Mouse (Mus musculus) midbrain, embryonic 15.5 days (tissue): ENCODE measurements around the gene Tpd52l1. TPM values are rescaled to one million over a fixed set of nuclear protein-coding genes. Genes with fewer than 3 reads are reported as not detected.

Experiments
- ATAC-seq: fragments of 200-750 bp; cut with Nextera tagmentation; replicated peaks from 2 replicates; pipeline ENCODE4 v1.8.0; 2017; ENCODE audit warnings: moderate TSS enrichment
- H3K27ac ChIP-seq: fragments of 300-500 bp; sonication (generic); 2 replicates; pipeline ENCODE4 v1.5.1; 2015; ENCODE audit warnings: mild to moderate bottlenecking, inconsistent platforms
- H3K27me3 ChIP-seq: fragments of 300-500 bp; sonication (generic); replicated peaks from 2 replicates; pipeline ENCODE4 v1.6.1; 2015; ENCODE audit warnings: inconsistent platforms
- H3K36me3 ChIP-seq: fragments of 300-500 bp; sonication (generic); replicated peaks from 2 replicates; pipeline ENCODE4 v1.6.1; 2015; ENCODE audit warnings: inconsistent platforms
- H3K4me1 ChIP-seq: fragments of 300-500 bp; sonication (generic); 2 replicates; pipeline ENCODE4 v1.6.1; 2015; ENCODE audit warnings: inconsistent platforms
- H3K4me2 ChIP-seq: fragments of 300-500 bp; sonication (generic); 2 replicates; pipeline ENCODE4 v1.6.1; 2015; ENCODE audit warnings: inconsistent platforms, mild to moderate bottlenecking, moderate library complexity
- H3K4me3 ChIP-seq: fragments of 300-500 bp; sonication (generic); 2 replicates; pipeline ENCODE4 v1.5.1; 2015; ENCODE audit warnings: mild to moderate bottlenecking, inconsistent platforms
- H3K9ac ChIP-seq: fragments of 300-500 bp; sonication (generic); 2 replicates; pipeline ENCODE4 v1.6.1; 2015; ENCODE audit warnings: mild to moderate bottlenecking, inconsistent platforms
- H3K9me3 ChIP-seq: fragments of 300-500 bp; sonication (generic); 2 replicates; pipeline ENCODE4 v1.6.1; 2016; ENCODE audit warnings: inconsistent platforms
- WGBS: fragments of 180-500 bp; shearing (Covaris S2); methylation state at CpG from one replicate; pipeline ENCODE4 v1.1.7; 2015; ENCODE audit warnings: mixed read lengths; 5-methylcytosine and 5-hydroxymethylcytosine counted together
- polyA plus RNA-seq: library from polyadenylated mRNA; unstranded; fragments of >200 nt; fragmentation: Nextera tagmentation; extraction: Ambion mirVana; gene quantifications from 2 replicates; pipeline ENCODE4 v1.2.1, GENCODE M21; 2015

Gene Tpd52l1
- polyA plus RNA-seq, 1 experiment from 2014 or later, result 45.9 TPM

- no peak overlapping the region for H3K9ac ChIP-seq
- no peaks in the 10 kb centered on the region for H3K27me3 ChIP-seq
- H3K36me3 ChIP-seq, result no peaks in the 10 kb centered on the region
- WGBS, result 98% methylated on average over 4 of the region's 4 CpGs
- H3K4me1 ChIP-seq, result no peaks in the 10 kb centered on the region
- no peak overlapping the region for H3K4me2 ChIP-seq
- ATAC-seq, result no peak
- no peaks in the 10 kb centered on the region for H3K9me3 ChIP-seq
- no peak overlapping the region for H3K27ac ChIP-seq
- H3K4me3 ChIP-seq, result no peak overlapping the region
These were observed 156.9 kb downstream of the Tpd52l1 start for GRCm38 (mm10) chr10:31288697-31289390.

GRCm38 (mm10) chr10:31287787-31288186 lies 158.0 kb downstream of the Tpd52l1 start:
- H3K36me3 ChIP-seq, result no peaks in the 10 kb centered on the region
- H3K4me3 ChIP-seq, result no peak overlapping the region
- no peaks in the 10 kb centered on the region for H3K9me3 ChIP-seq
- H3K4me1 ChIP-seq, result no peaks in the 10 kb centered on the region
- no peaks in the 10 kb centered on the region for H3K27me3 ChIP-seq
- ATAC-seq, result no peak
- no peak overlapping the region for H3K4me2 ChIP-seq
- no peak overlapping the region for H3K27ac ChIP-seq
- H3K9ac ChIP-seq, result no peak overlapping the region

Other genes with a start within 250 kb of the Tpd52l1 start
- gene Hddc2, start 132.6 kb downstream of the Tpd52l1 start, polyA plus RNA-seq, result 51.8 and 53.3 TPM in 2 replicates
- 1.5 and 1.7 TPM in 2 replicates for gene Rnf217, start 163.2 kb upstream of the Tpd52l1 start, polyA plus RNA-seq